Mouse (Mus musculus) neural tube, embryonic 11.5 days (tissue): ENCODE measurements around the gene Aknad1. TPM values are rescaled to one million over a fixed set of nuclear protein-coding genes. Genes with fewer than 3 reads are reported as not detected.

ENCODE experiments used
- ATAC-seq: fragments of 200-750 bp; cut with Nextera tagmentation; 2 replicates; pipeline ENCODE4 v1.8.0; 2017; ENCODE audit warnings: moderate number of reproducible peaks, mild to moderate bottlenecking, moderate TSS enrichment, moderate library complexity; ENCODE audit not compliant: insufficient read depth, low FRiP score, low TSS enrichment
- DNase-seq: peaks from one replicate; pipeline ENCODE4 v3.0.0-alpha.2; 2015; ENCODE audit warnings: low spot score
- H3K27ac ChIP-seq: fragments of 300-500 bp; sonication (generic); 2 replicates; pipeline ENCODE4 v1.5.1; 2014; ENCODE audit warnings: low read depth, mild to moderate bottlenecking, low read length
- H3K27me3 ChIP-seq: fragments of 300-500 bp; sonication (generic); 2 replicates; pipeline ENCODE4 v1.6.1; 2014; ENCODE audit warnings: mild to moderate bottlenecking, low read length, mixed read lengths; ENCODE audit not compliant: control insufficient read depth, insufficient read depth
- H3K36me3 ChIP-seq: fragments of 300-500 bp; sonication (generic); 2 replicates; pipeline ENCODE4 v1.6.1; 2014; ENCODE audit warnings: mild to moderate bottlenecking, low read length, moderate library complexity, mixed read lengths; ENCODE audit not compliant: control insufficient read depth, insufficient read depth
- H3K4me1 ChIP-seq: fragments of 300-500 bp; sonication (generic); 2 replicates; pipeline ENCODE4 v1.6.1; 2014; ENCODE audit warnings: low read length, mixed read lengths; ENCODE audit not compliant: control insufficient read depth, insufficient read depth
- H3K4me2 ChIP-seq: fragments of 300-500 bp; sonication (generic); 2 replicates; pipeline ENCODE4 v1.6.1; 2014; ENCODE audit warnings: low read depth, mild to moderate bottlenecking, moderate library complexity
- H3K4me3 ChIP-seq: fragments of 300-500 bp; sonication (generic); 2 replicates; pipeline ENCODE4 v1.5.1; 2014; ENCODE audit warnings: low read depth, low read length
- H3K9ac ChIP-seq: fragments of 300-500 bp; sonication (generic); 2 replicates; pipeline ENCODE4 v1.6.1; 2014; ENCODE audit warnings: mild to moderate bottlenecking, low read length
- H3K9me3 ChIP-seq: fragments of 300-500 bp; sonication (generic); 2 replicates; pipeline ENCODE4 v1.6.1; 2016; ENCODE audit warnings: low read length; ENCODE audit not compliant: control insufficient read depth
- WGBS: fragments of 180-500 bp; shearing (Covaris S2); extraction: QIAGEN DNeasy Blood & Tissue Kit; methylation state at CpG from one replicate; pipeline ENCODE4 v1.1.7; 2014; 5-methylcytosine and 5-hydroxymethylcytosine counted together
- polyA plus RNA-seq: library from polyadenylated mRNA; unstranded; fragments of >200 nt; fragmentation: Nextera tagmentation; extraction: Ambion mirVana; gene quantifications from 2 replicates; pipeline ENCODE4 v1.2.1, GENCODE M21; 2014

The Aknad1 gene
- polyA plus RNA-seq, 1 experiment from 2014 or later = 0.08 TPM

DNA sequence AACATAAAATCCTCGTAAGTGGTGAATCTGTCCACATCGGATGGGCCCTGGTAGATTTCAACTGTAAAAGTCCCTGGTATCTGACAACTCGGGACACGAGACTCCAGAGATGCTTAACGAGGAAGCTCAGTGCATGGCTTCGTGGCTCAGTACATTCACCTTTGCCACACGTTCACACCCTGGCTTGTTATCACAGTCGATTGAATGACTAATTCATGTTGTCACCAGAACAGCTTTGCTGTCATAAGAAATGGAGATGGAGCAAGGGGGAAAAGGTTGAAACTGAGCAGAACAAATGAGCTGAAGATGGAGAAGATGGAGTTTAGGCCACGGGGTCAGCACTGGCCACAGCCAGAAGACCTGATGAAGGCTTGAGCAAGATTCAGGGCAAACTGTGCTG lies 18.1 kb downstream of the Aknad1 start:
- no peak overlapping the region for H3K9ac ChIP-seq
- no peak overlapping the region for H3K4me3 ChIP-seq
- ATAC-seq (no peak), DNase-seq (no peak)
- H3K4me1 ChIP-seq = no peaks in the 10 kb centered on the region
- H3K36me3 ChIP-seq = no peaks in the 10 kb centered on the region
- no peak overlapping the region for H3K4me2 ChIP-seq
- no peaks in the 10 kb centered on the region for H3K27me3 ChIP-seq
- no peak overlapping the region for H3K27ac ChIP-seq
- no peaks in the 10 kb centered on the region for H3K9me3 ChIP-seq
- 87% methylated on average over 9 of the region's 9 CpGs for WGBS

DNA sequence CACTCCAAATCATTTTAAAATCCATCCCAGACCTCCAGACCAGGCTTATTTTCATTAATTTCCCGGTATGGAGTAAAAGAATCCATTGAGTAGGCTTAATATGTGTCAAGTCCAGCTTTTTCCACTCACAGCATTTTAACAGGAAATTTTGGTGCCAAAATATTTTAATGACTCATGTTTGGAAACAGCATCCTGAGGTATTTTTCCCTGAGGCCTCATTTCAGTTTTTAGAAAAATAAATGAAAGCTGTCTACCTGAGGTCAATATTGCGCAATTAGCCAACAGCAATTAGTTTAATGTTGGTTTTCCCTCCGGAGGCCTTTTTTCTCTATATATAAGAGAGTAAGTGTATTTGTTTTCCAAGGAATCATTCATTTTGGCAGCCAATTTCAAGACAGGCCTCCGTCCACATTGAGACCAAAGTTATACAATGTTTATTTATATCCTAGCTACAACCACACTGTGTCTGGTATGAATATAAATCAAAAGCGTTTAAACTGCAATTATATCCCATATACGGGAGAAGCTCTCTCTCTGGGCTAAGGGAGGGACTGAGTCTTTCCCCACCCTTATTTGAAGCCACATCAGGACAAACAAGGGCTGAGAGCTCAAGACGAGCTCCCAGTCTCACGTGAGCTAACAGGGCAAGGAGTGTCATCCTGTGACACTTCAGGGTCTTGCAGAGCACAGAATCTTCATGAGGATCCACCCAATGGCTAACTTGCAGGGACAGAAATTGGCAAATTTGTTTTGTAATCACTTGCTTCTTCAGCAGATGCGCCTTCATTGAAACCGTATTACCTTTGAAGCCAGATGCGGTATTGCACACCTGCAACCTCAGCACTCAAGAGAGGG lies 20.3 kb downstream of the Aknad1 start:
- Histone ChIP-seq H3K36me3 (no peaks in the 10 kb centered on the region), H3K27ac (no peak overlapping the region), H3K9ac (no peak overlapping the region), H3K4me1 (no peaks in the 10 kb centered on the region), H3K9me3 (no peaks in the 10 kb centered on the region), H3K4me3 (no peak overlapping the region), H3K27me3 (no peaks in the 10 kb centered on the region), H3K4me2 (no peak overlapping the region)
- no peak for ATAC-seq
- DNase-seq = no peak
- 86% methylated on average over 11 of the region's 11 CpGs for WGBS

- Histone ChIP-seq H3K9me3 (no peaks in the 10 kb centered on the region), H3K4me3 (no peak overlapping the region), H3K4me1 (no peaks in the 10 kb centered on the region), H3K27me3 (no peaks in the 10 kb centered on the region), H3K36me3 (no peaks in the 10 kb centered on the region), H3K4me2 (no peak overlapping the region), H3K27ac (no peak overlapping the region), H3K9ac (no peak overlapping the region)
- DNase-seq (no peak), ATAC-seq (no peak)
- 91% methylated on average over 7 of the region's 7 CpGs for WGBS
These were observed 23.2 kb downstream of the Aknad1 start for GRCm38 (mm10) chr3:108762597-108763111.

GRCm38 (mm10) chr3:108763691-108764090 lies 24.2 kb downstream of the Aknad1 start:
- H3K4me2 ChIP-seq = no peak overlapping the region
- H3K27ac ChIP-seq = no peak overlapping the region
- 83% methylated on average over 2 of the region's 2 CpGs for WGBS
- H3K9ac ChIP-seq = no peak overlapping the region
- ATAC-seq (no peak), DNase-seq (no peak)
- no peaks in the 10 kb centered on the region for H3K36me3 ChIP-seq
- H3K4me1 ChIP-seq = no peaks in the 10 kb centered on the region
- no peaks in the 10 kb centered on the region for H3K27me3 ChIP-seq
- H3K4me3 ChIP-seq = no peak overlapping the region
- no peaks in the 10 kb centered on the region for H3K9me3 ChIP-seq

DNA sequence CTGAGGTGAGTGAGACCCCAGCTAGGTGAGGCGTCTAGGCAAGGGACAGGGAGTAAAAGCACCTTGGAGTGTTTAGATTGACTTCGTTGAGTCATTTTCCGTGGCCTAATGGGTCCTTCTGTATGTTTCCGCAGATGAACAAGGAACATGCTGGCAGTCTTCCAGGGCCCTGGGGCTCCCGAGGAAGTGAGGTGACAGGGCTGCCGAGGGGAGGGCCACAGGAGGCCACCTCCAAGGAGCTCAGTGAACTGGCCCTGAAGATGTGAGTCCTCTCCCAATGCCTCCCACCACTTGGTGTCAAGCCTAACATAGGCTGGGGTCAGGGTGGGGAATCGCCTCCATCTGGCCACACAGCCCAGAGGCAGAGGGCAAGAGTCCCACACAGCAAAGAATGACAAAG lies 25.5 kb downstream of the Aknad1 start:
- H3K27me3 ChIP-seq = no peaks in the 10 kb centered on the region
- no peaks in the 10 kb centered on the region for H3K4me1 ChIP-seq
- H3K9me3 ChIP-seq = no peaks in the 10 kb centered on the region
- H3K9ac ChIP-seq = no peak overlapping the region
- H3K4me2 ChIP-seq = no peak overlapping the region
- WGBS = 73% methylated on average over 7 of the region's 7 CpGs
- H3K36me3 ChIP-seq = no peaks in the 10 kb centered on the region
- H3K27ac ChIP-seq = no peak overlapping the region
- H3K4me3 ChIP-seq = no peak overlapping the region
- DNase-seq = no peak
- no peak for ATAC-seq

GRCm38 (mm10) chr3:108765476-108765875 lies 26.0 kb downstream of the Aknad1 start:
- Histone ChIP-seq H3K4me1 (no peaks in the 10 kb centered on the region), H3K27me3 (no peaks in the 10 kb centered on the region), H3K9me3 (no peaks in the 10 kb centered on the region), H3K4me2 (no peak overlapping the region), H3K36me3 (no peaks in the 10 kb centered on the region), H3K4me3 (no peak overlapping the region), H3K9ac (no peak overlapping the region), H3K27ac (no peak overlapping the region)
- 88% methylated on average over 7 of the region's 7 CpGs for WGBS
- ATAC-seq (no peak), DNase-seq (no peak)

DNA sequence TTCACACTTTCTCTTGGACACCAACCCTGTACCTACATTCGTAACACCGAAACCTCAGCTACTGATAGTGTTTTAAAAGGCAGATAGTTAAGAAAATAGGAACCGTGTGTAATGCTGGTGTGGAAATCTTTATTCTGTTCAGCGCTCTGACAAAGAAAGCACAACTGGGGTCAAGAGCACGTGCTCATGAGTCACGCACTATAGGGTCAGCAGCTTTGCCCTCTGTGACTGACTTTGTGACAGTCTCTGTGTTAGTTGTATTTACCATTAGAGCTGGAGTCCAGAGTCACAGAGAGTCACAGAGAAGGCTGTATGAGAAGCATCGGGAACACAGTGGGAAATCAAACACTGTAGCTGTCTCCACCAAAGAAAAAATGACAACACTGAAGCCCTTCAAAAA lies 27.5 kb downstream of the Aknad1 start:
- no peaks in the 10 kb centered on the region for H3K36me3 ChIP-seq
- no peak for DNase-seq
- no peak overlapping the region for H3K27ac ChIP-seq
- H3K27me3 ChIP-seq = no peaks in the 10 kb centered on the region
- 87% methylated on average over 7 of the region's 7 CpGs for WGBS
- no peak for ATAC-seq
- no peaks in the 10 kb centered on the region for H3K9me3 ChIP-seq
- no peaks in the 10 kb centered on the region for H3K4me1 ChIP-seq
- no peak overlapping the region for H3K4me2 ChIP-seq
- H3K9ac ChIP-seq = no peak overlapping the region
- H3K4me3 ChIP-seq = no peak overlapping the region

DNA sequence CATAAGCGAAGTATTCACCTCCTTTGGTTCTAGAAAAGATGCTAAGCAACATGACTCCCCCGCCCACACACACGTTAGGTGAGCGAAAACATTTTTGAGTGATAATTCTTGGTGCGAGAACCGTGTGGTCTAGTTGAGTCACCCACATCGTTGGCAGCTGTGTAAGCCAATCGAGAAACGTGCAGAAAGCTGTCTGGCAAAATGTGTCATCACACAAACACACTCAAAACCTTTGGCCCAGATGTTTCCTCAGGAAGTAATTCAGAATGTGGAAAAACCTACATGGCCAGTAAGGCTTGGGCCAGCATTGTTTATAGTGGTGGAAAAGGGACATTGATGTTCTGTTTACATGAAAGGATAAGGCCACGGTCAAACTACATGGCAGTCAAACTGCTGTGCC lies 28.0 kb downstream of the Aknad1 start:
- Histone ChIP-seq H3K4me3 (no peak overlapping the region), H3K9ac (no peak overlapping the region), H3K27me3 (no peaks in the 10 kb centered on the region), H3K9me3 (no peaks in the 10 kb centered on the region), H3K36me3 (no peaks in the 10 kb centered on the region), H3K4me2 (no peak overlapping the region), H3K4me1 (no peaks in the 10 kb centered on the region), H3K27ac (no peak overlapping the region)
- DNase-seq (no peak), ATAC-seq (no peak)
- 88% methylated on average over 10 of the region's 10 CpGs for WGBS

DNA sequence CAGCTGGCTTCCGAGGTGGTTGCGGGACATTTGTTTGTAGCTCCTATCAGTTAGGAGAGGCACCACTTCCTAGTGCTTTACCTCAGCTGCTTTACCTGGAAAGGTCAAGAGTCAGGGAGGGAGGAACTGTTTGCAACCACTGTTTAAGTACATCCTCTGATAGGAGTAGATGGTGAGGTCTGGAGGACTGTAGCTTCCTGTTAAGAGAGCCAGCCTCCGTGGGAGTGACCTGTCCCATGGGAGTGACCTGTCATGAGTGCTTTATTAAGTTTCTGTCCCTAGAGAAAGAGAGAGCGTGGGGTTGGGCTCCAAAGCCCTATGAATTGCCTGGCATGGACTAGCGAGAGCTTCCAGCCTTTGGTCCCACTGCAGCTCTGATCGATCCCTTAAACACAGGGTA lies 30.1 kb downstream of the Aknad1 start:
- Histone ChIP-seq H3K9ac (no peak overlapping the region), H3K4me3 (no peak overlapping the region), H3K36me3 (no peaks in the 10 kb centered on the region), H3K9me3 (no peaks in the 10 kb centered on the region), H3K4me1 (no peaks in the 10 kb centered on the region), H3K27ac (no peak overlapping the region), H3K27me3 (no peaks in the 10 kb centered on the region), H3K4me2 (no peak overlapping the region)
- WGBS = 75% methylated on average over 6 of the region's 6 CpGs
- DNase-seq (no peak), ATAC-seq (no peak)
